Mouse (Mus musculus): ENCODE measurements around the gene Hand2. TPM values are rescaled to one million over a fixed set of nuclear protein-coding genes. Genes with fewer than 3 reads are reported as not detected.

Gene Hand2
- polyA plus RNA-seq, 1 experiment from 2014 or later = 0.12 TPM

DNA sequence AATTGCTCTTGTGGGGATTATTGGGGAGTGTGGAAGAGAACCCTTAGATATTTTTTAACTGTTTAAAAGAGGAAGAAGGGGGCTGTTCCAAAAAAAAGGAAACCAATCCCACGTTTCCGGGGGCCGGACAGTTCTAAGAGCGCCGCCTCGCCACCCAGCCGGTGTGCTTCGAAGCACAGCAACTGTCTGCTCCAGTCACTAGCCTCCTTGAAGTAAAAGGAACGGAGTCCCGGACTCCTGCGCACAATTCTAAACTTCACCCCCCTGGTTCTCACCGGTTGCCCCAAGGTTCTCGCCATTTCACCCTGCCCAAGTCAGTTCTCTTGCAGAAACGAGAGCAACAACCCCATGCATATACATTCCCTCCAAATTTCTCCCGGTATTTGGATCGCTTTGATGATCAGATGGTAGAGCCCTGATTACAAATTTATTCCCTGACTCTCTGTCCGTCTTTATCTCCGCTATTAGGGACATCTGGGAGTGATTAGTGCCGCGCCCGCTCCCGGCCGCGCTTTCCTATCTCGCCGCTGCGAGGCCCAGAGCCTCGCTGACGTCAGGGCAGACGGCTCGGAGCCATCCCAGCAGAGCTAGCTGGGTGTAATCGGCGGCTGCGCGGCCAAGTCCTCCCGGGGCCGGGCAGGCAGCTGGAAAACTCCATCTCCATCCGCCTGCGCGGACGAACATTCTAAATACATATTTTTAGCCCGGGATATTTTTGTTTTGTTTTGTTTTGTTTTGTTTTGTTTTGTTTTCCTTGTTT, 7.6 kb downstream of the Hand2 start:
- Histone ChIP-seq H3K9me3 (ENCODE audit: low read length) (no peaks in the 10 kb centered on the region), H3K27me3 (replicated peaks; ENCODE audit: insufficient read depth, low read length) (peaks cover 86% of the 10 kb centered on the region), H3K4me3 (ENCODE audit: low read depth, low read length) (peak overlapping the region; percentile 24), H3K36me3 (ENCODE audit: insufficient read depth, low read length) (no peaks in the 10 kb centered on the region), H3K27ac (ENCODE audit: low read length) (no peak overlapping the region), H3K4me2 (replicated peaks; ENCODE audit: low read depth, low read length) (peak overlapping the region; percentile 39), H3K4me1 (ENCODE audit: insufficient read depth, low read depth, low read length) (no peaks in the 10 kb centered on the region; the same call in 1 of the 2 replicates), H3K9ac (replicated peaks; ENCODE audit: low read depth) (no peak overlapping the region)
- WGBS = under 1% methylated on average over 42 of the region's 42 CpGs
- ATAC-seq (peak; percentile 88), DNase-seq (ENCODE audit: low spot score) (peak; percentile 70)
- TF ChIP-seq EP300 (IDR thresholded peaks at IDR 0.05) = no peak
- no peak for TF ChIP-seq CTCF (IDR thresholded peaks at IDR 0.05)

DNA sequence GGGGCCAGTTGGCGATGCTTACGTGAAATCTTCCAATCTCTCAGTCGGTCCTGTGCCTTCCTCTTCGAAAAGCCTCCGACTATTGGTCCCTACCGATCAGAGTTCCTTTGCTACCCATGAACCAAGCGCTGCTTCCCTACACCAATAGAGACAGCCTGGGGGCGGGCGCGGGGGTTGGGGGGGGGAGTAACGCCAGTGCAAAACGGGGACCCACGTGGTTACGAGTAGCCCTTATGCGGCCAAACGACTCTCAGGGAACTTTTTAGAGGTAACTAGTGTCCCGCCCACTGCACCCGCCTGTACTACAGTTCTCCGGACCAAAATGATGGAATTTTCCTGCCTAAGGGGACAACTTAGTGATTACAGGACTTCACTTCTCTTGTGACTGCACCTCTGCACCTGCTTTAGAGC, 8.2 kb downstream of the Hand2 start:
- Histone ChIP-seq H3K27ac (ENCODE audit: low read length) (no peak overlapping the region), H3K27me3 (replicated peaks; ENCODE audit: insufficient read depth, low read length) (peaks cover 85% of the 10 kb centered on the region), H3K36me3 (ENCODE audit: insufficient read depth, low read length) (no peaks in the 10 kb centered on the region), H3K4me3 (ENCODE audit: low read depth, low read length) (peak overlapping the region; percentile 24), H3K9ac (replicated peaks; ENCODE audit: low read depth) (no peak overlapping the region), H3K9me3 (ENCODE audit: low read length) (no peaks in the 10 kb centered on the region), H3K4me2 (replicated peaks; ENCODE audit: low read depth, low read length) (peak overlapping the region; percentile 39), H3K4me1 (ENCODE audit: insufficient read depth, low read depth, low read length) (no peaks in the 10 kb centered on the region; the same call in 1 of the 2 replicates)
- TF ChIP-seq EP300 (IDR thresholded peaks at IDR 0.05) (no peak), CTCF (IDR thresholded peaks at IDR 0.05) (no peak)
- WGBS = 2% methylated on average over 19 of the region's 19 CpGs
- ATAC-seq = peak; percentile 13; the same call in 1 of the 2 replicates
- DNase-seq (ENCODE audit: low spot score) = no peak

DNA sequence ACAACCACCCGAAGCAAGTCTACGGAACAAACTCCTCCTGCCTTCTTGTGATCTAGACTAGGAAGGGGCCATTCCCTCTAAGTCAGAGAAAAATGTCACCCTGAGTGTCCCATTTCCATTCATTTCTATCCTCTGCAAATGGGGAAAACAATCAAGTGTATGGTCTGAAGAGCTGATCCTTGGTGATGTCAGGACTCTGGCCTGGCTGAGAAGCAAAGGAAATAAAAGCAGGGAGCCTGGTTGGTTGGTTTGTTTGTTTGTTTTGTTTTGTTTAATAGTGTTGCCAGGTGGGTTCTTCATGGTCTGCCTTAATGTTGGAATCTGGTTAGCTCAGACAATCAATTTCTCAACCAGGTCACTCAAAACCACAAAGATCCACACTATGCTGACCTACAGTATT, 9.3 kb downstream of the Hand2 start:
- Histone ChIP-seq H3K9ac (replicated peaks; ENCODE audit: low read depth) (no peak overlapping the region), H3K4me2 (replicated peaks; ENCODE audit: low read depth, low read length) (no peak overlapping the region), H3K27ac (ENCODE audit: low read length) (no peak overlapping the region), H3K27me3 (replicated peaks; ENCODE audit: insufficient read depth, low read length) (peaks cover 87% of the 10 kb centered on the region), H3K36me3 (ENCODE audit: insufficient read depth, low read length) (no peaks in the 10 kb centered on the region), H3K9me3 (ENCODE audit: low read length) (no peaks in the 10 kb centered on the region), H3K4me1 (ENCODE audit: insufficient read depth, low read depth, low read length) (no peaks in the 10 kb centered on the region; the same call in 1 of the 2 replicates), H3K4me3 (ENCODE audit: low read depth, low read length) (no peak overlapping the region)
- ATAC-seq (no peak), DNase-seq (ENCODE audit: low spot score) (no peak)
- 21% methylated on average over 2 of the region's 2 CpGs for WGBS
- no peak for TF ChIP-seq CTCF (IDR thresholded peaks at IDR 0.05)
- TF ChIP-seq EP300 (IDR thresholded peaks at IDR 0.05) = no peak

DNA sequence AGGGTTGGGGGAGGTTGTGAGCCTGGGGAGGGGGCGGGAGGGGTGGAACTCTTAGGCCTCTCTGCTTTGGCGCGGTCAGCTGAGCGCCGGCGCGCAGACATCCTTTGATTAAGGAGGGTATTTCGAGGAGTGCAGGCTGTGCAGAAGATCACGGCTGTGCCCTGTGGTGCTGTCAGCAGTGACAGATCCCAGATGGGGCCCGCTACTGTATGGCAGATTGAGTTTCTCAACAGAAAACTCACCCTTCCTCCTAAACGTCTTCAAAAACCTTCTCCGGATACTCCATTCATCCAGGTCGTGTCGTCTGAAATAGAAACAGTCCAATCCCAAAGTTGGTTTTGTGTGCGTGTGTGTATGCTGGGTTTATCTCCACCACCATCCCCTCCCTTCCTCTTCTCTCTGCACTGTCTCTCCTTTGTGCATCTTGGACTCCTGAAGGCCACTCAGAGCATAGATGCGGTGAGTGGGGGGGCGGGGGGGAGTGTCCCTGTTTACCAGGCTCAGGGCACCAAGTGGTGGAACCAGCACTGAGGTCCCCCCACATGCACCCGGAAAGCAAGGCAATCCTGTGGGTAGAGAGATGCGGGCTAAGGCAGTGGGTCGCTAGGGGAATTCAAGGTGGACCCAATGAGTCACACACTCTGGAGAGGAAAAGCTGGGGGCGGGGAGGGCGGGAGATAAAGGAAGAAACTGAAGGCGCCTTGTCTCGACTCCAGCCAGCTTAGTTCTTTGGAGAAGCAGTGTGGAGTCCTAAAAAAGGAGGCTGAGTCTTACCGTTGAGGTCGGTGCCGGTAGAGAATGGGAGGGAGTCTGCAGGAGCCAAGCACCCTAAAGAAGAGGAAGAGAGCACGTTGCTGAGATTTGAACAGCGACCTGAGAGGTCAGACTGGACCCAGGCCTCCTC, 11.2 kb downstream of the Hand2 start:
- DNase-seq (ENCODE audit: low spot score) = no peak
- no peak overlapping the region for H3K27ac ChIP-seq (ENCODE audit: low read length)
- H3K36me3 ChIP-seq (ENCODE audit: insufficient read depth, low read length) = no peaks in the 10 kb centered on the region
- H3K9me3 ChIP-seq (ENCODE audit: low read length) = no peaks in the 10 kb centered on the region
- H3K4me1 ChIP-seq (ENCODE audit: insufficient read depth, low read depth, low read length) = no peaks in the 10 kb centered on the region; the same call in 1 of the 2 replicates
- H3K27me3 ChIP-seq (replicated peaks; ENCODE audit: insufficient read depth, low read length) = peaks cover 78% of the 10 kb centered on the region
- WGBS = 3% methylated on average over 29 of the region's 29 CpGs
- no peak for ATAC-seq
- no peak for TF ChIP-seq CTCF (IDR thresholded peaks at IDR 0.05)
- TF ChIP-seq EP300 (IDR thresholded peaks at IDR 0.05) = no peak
- no peak overlapping the region for H3K9ac ChIP-seq (replicated peaks; ENCODE audit: low read depth)
- H3K4me3 ChIP-seq (ENCODE audit: low read depth, low read length) = no peak overlapping the region
- no peak overlapping the region for H3K4me2 ChIP-seq (replicated peaks; ENCODE audit: low read depth, low read length)

DNA sequence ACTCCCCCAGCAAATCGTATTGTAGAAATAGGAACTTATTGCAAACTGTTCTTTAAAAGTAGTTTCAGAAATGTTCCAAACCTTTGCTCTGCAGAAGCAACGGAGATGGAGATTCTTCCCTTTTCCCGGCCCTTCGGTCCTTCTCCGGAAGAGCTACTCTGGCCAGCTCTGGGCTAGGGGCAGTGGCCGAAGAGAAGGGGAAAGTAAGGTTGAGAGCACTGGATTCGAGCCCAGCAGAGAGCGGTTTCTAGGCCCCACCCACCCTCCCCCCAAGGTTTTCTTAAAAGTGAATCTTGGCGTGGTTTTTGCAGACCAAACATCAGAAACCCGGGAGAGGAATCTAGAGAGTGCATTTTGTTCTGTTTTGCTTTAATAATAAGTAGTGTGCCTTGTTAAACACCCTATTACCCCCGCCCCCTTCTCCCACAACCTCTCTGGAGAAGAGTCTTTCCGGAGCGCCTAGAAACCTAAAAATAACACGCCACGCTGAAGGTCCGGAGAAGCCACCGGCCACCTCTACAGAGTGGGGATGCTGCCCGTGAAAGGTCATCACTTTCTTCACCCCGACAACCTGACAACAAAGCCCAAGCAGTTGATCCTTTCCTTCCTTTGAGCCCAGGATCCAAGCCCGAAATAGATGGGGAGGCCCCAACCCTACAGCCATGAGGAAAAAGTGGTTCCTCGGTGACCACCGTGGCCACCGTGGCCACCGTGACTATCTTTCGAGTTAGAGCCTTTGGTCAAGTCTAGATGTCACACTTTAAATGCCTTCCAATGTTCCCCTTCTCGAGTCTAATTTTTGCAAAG, 12.1 kb downstream of the Hand2 start:
- Histone ChIP-seq H3K9ac (replicated peaks; ENCODE audit: low read depth) (no peak overlapping the region), H3K27ac (ENCODE audit: low read length) (no peak overlapping the region), H3K4me1 (ENCODE audit: insufficient read depth, low read depth, low read length) (no peaks in the 10 kb centered on the region; the same call in 1 of the 2 replicates), H3K4me2 (replicated peaks; ENCODE audit: low read depth, low read length) (no peak overlapping the region), H3K36me3 (ENCODE audit: insufficient read depth, low read length) (no peaks in the 10 kb centered on the region), H3K4me3 (ENCODE audit: low read depth, low read length) (no peak overlapping the region), H3K27me3 (replicated peaks; ENCODE audit: insufficient read depth, low read length) (peaks cover 69% of the 10 kb centered on the region), H3K9me3 (ENCODE audit: low read length) (no peaks in the 10 kb centered on the region)
- no peak for TF ChIP-seq EP300 (IDR thresholded peaks at IDR 0.05)
- no peak for TF ChIP-seq CTCF (IDR thresholded peaks at IDR 0.05)
- 2% methylated on average over 26 of the region's 26 CpGs for WGBS
- DNase-seq (ENCODE audit: low spot score) (no peak), ATAC-seq (no peak)
